Mouse (Mus musculus) heart, adult 2 months (tissue): ENCODE results near the gene Gm37240.

Experiments
- CTCF ChIP-seq: fragments of 200-600 bp; IDR thresholded peaks from 2 replicates; pipeline ENCODE4 v1.8.1; 2022; ENCODE audit warnings: antibody characterized with exemption, mild to moderate bottlenecking, moderate library complexity
- EP300 ChIP-seq: fragments of 200-500 bp; IDR thresholded peaks from 2 replicates; pipeline ENCODE4 v1.6.1; 2011; ENCODE audit warnings: low read depth, low read length, control low read depth; ENCODE audit not compliant: insufficient read depth
- POLR2A ChIP-seq: fragments of 200-500 bp; IDR thresholded peaks from 2 replicates; pipeline ENCODE4 v1.6.1; 2011; ENCODE audit warnings: mild to moderate bottlenecking, low read depth, low read length, control low read depth; ENCODE audit not compliant: insufficient read depth

DNA sequence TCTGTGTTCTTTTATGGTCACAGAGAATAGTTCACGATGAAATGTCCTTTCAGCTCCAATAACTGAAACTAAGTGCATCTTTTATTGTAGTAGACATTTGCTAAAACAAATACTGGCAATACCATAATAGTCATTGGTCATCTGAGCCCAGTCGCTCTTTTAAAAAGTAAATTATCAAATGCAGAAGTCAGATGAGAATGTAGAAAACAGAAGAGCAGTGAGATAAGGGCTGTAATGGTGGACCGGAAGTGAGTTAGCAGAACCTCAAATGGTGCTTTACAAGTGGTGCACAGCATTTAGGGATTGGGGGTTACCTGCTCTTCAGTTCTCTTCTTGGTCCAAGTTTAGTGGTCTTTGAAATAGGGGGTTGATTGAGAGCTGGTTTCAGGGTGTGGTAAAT lies 942.4 kb downstream of the Gm37240 start:
- no peak for TF ChIP-seq CTCF
- no peak for TF ChIP-seq POLR2A
- no peak for TF ChIP-seq EP300
